Mouse (Mus musculus) lung, postnatal 25 days (tissue): Measurements from ENCODE around the gene Fat3.

Experiments used
- DNase-seq: peaks from one replicate; pipeline ENCODE4 v3.0.0; 2022; ENCODE audit warnings: low spot score

The Fat3 gene

GRCm38 (mm10) chr9:15874506-15875160 is 626.5 kb downstream of the Fat3 start, which contains the start of gene Mtnr1b:
TSS of gene Mtnr1b (minus strand) at chr9:15874556.
- no peak for DNase-seq

- no peak for DNase-seq
Measured at GRCm38 (mm10) chr9:15870013-15870412, 631.1 kb downstream of the Fat3 start.

- DNase-seq = no peak
Measured at GRCm38 (mm10) chr9:15869456-15869855, 631.6 kb downstream of the Fat3 start.

- DNase-seq = no peak
Measured at GRCm38 (mm10) chr9:15866280-15867072, 634.6 kb downstream of the Fat3 start.

- no peak for DNase-seq
Measured at GRCm38 (mm10) chr9:15861402-15861801, 639.7 kb downstream of the Fat3 start.
